Mouse (Mus musculus) urinary bladder, adult 2 months (tissue): ENCODE data around the gene Trim14. TPM values are rescaled to one million over a fixed set of nuclear protein-coding genes. Genes with fewer than 3 reads are reported as not detected.

Source experiments
- DNase-seq: peaks from one replicate; pipeline ENCODE4 v3.0.0; 2022; ENCODE audit warnings: low spot score
- polyA plus RNA-seq: library from polyadenylated mRNA; depleted of rRNA; stranded (reverse); fragments of >200 nt; gene quantifications from 2 replicates; pipeline ENCODE4 v1.2.3, GENCODE M21; 2012

The Trim14 gene
- polyA plus RNA-seq, 1 experiment, result 5.7 TPM

DNA sequence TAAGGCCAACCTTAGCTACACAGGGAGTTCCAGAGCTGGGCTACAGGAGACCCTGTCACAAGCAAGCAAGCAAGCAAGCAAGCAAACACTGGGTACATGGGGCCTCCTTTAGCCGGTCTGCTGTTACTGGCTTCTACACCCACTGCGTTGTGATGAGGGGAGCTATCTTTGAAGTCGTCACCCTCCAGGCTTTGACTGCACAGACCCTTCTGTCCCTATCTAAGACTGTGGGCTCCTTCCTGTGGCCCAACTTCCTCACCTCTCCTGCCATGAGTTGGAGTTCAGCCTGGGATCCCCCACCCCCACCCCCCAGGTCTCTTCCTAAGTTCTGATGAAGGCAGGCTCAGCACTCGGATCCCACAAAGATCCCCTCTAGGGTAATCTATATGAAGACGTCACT lies 26.1 kb upstream of the Trim14 start:
- DNase-seq, result peak; percentile 6

DNA sequence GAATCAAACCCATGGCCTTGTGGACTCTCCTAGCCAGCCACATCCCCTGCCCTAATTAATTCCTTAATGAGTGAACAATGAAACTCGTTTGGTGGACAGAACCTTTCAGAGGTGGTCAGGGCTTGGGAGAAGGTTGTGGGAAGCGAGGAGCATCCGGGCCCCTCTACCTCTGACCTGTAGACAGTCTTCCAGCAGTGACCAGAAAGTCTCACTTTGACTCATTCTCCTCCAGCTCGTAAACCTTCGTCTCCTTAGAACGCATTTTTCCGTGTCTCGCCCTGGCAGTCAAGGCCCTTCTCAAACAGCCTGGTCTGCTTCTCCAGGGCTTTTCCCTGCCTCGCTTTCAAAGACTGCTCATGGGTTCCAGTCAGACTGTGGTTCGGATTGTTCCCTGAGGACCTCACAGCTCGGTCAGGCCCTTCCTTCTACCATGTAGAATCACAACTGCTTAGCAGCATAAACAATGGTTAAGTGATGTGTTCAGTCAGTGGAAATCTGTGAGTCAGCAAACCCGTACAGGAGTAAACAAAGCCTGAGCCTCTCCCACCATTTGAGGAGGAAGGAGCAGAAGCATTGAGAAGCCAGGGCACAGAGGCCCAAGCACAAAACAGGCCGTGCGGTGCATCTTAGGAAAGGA lies 24.2 kb upstream of the Trim14 start:
- DNase-seq, result peak; percentile 22

DNA sequence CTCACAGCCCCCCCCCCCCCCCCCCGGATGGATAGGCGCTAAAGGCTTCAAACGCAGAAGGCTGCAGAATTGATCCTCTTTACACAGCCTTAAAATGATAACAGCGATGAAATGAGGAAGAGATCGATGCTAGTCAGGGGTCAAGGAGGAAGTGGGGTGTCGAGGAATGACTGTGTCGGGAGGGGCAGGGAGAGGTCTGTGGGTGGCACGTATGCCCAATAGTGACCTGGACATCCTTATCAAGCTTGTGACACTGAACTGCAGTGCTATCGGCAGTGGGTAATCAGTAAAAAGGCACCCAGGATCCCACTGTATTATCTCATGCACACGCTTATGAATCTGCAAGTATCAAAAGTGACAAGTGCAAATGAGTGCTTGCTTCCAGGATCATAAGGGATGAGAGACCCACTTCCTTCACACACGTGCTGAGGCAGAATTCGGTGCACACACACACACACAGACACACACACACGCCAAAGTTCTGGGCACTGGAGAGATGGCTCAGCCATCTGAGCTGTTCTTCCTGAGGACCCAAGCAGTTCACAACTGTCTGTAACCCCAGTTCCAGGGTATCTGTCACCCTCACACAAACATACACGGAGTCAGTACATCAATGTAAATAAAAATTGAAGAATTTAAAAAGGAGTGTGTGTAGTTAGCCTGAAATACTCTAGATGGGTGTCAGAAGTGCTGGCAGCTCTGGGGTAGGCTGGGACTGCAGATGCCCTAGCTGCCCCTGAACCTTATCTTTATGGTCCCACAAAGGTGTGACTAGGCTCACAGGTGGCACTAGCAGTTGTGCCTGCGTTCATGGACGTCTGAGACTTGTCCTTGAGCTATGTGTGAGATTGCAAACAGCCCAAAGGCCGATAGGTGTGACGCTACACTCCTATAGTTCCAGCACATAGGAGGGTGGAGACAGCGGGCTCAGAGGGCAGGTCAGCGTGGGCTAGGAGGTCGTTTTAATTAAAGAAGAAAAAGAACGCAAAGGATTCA lies 23.0 kb upstream of the Trim14 start:
- DNase-seq, result peak; percentile 10

DNA sequence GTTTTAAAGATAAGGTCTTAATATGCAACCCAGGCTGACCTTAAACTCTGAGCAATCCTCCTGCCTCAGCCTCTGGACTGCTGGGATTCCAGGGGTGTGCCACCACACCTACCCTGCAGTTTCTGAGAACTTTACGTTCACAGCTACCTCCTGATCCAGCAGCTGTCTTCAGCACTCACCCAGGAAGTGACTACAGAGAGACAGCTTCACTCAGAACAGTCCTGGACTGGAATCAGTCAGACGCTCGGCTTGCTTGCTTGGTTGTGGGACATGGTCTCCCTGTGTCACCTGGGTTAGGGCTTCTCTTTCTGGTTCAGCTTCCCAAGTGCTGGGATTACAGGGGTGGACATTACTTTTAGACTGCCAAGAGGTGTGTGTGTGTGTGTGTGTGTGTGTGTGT lies 21.0 kb upstream of the Trim14 start:
- DNase-seq, result no peak

DNA sequence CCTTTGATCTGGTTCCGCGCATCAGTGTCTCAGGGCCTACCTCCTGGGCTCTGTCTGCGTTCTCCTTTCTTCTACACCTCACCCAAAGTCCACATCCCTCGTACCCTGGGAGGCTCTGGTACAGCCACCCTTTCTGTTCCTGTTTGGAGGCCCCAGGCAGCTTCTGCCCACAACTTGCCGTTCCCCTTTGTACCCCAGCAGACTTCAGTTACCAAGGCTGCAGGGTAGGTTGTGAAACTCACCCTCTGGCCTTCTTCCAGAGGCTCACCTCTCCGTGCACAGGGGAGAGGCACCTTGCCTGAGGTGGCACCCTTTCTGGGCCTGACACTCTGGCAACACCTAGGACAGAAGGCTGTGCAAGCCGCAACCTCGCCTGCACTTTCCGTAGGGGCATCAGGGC lies 19.8 kb upstream of the Trim14 start:
- DNase-seq, result no peak

DNA sequence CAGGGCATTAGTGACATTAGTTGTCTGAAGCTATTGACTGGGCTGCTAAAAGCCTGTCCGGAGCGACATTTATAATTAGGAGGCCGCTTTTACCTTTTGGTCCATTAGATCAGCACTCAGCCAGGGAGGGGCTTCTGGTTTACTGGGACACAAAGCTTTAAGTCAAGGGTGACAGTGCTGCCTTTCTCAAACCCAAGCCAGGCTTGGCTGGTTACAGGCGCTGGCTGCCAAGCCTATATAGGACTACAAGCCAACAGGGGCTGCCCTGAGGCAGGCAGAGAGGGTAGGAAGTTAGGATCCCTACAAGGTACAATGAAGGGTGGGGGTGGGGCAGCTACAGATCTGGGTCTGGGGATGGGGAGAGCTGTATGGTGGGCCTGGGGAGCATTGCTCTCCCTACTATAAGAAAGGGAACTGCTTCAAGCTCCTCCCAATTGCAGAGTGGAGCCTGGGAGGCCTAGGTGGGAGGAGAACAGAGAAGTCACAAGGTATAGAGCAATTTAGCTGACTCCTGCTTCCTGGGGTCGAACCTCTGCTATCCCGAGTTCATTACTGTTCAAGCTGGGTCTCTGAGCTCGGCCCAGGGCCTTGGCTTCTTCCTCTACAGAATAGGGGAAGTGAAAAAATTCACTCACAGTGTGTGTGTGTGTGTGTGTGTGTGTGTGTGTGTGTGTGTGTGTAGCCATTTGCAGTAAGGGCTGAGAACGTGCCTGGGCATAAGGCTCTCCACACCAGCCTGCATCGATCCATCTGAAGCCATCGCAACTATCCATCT lies 18.5 kb upstream of the Trim14 start:
- no peak for DNase-seq

DNA sequence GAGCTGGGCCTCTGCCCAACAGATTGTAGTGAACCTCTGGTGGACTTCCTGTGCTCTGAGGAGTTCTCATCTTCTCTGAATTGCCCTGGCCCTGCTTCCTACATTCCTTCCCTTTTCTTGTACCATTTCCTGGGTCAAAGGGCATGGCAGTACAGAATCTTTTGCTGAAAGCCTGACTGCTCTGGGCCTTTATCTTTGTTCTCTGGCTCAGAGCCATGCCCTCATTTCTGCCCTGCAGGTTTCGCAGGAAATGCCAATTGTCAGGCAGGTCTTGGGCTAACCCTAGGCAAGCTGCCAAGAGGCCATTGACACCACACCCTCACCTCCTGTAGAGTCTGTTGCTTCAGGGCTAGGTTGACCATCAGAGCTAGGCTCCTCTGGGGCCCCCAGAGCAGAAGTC lies 17.9 kb upstream of the Trim14 start:
- no peak for DNase-seq

DNA sequence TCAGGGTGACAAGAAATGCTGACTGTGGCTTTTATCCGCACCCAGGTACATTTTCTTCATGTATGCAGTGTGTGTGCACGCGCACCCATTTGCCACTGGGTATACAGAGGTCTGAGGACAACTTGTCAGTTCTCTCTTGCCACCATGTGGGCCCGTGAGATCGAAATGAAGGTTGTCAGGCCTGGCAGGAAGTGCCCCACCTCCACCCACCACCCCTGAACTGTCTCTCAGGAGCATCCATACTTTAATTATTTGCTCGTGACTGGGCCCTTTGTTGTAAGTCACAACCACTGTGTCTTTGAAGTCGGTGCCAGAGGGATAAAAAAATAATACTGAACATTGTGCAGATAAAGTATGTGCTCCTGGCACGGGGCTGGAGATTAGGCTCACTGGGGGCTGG lies 14.5 kb upstream of the Trim14 start:
- DNase-seq, result no peak

DNA sequence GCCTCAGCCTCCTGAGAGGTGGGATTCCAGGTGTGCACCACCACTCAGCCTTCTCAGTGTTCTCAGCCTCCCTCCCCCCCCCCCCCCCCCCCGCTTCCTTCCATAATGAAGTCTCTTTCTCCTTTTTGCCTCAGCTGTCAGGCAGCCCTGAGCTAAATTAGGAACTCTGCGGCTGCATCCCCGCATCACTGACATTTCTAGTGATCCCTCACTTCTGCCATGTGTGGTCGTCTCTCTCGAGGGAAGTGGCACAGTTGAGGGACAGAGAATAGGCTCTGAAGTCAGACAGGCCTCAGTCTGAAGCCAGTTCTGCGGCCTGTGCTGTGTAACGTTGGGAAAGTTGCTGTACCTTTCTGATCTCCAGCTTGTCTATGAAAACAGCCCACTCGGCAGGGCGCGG lies 14.0 kb upstream of the Trim14 start:
- no peak for DNase-seq

DNA sequence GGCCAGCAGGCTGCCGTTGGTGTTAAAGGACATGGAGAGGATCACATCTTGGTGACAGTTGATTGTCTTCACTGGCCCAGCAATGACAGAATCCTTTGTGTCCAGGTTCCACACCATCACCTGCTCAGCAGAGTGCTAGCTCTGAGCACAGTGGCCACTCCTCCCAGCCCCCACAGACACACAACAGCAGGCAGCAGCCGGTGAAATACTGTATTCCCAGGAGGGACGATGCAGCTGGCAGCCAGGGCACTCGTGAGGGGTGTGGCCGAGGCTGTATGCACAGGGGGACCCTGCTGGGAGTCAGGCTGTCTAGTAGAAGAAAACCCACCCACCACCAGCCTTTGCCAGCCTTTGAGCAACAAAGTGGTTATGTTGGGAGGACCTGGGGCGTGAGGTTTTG lies 10.8 kb upstream of the Trim14 start:
- DNase-seq, result no peak

DNA sequence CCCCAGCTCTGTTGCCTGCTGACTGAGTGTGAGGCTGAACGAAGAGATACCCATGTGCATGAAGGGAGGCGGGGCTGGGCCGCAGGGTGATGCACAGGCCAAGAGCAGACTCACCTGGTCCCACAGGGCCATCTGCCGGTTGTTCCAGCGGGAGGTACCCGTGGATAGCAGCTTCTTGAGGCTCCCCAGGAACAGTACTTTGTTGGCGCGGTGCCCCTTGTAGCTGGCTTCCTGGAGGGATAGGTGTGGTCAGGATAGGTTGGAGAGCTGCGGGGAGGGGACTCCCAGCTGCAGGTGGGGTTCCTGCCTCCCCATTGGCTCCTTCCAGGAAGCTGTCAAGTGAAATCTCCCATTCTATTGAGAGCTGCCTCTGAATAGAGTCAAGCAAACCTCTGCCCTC lies 9.6 kb upstream of the Trim14 start:
- no peak for DNase-seq

DNA sequence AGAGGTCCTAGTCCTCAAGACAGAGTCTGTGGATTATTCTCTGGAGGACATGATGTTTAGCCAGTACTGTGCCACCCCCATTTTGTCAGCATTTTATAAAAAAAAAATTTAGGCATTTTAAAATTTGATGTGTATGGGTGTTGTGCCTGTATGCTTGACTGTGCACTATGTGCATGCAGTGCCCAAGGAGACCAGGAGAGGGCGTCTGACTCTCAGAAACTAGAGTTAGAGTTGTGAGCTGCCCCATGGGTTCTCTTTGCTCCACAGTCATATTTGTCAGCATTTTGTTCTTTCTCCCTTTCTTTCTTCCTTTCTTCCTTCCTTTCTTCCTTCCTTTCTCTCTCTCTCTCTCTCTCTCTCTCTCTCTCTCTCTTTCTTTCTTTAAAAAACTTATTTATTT lies 8.4 kb upstream of the Trim14 start:
- no peak for DNase-seq

DNA sequence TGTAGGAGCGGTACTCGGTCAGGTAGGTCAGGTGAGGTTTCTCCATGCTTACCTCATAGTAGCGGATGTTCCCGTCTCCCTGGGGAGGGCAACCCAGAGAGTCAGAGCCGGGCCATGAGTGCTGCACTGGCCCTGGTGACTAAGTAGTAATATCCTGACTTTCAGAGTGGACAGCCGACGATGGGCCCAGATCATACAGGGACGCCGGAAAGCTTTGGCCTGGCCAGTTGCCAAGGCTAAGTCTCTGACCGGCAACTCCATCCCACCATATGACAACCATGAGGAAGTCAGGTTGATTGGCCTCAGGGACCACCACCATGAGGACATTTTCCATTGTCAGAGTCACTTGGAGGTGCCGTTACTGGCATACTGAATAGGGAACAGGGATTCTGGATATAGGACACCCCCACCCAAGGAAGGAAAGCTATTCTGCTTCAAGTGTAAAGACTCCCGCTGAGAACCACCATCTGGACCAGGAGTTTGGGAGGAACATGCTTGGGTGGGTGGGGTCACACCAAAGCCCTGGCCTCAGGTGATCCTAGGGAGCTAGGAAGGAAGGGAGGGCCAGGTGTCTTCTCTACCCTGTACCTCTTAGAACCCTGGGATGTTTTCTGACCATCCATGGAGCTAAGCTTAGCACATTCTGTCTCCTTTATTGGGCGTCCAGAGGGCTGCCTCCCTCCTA lies 7.6 kb upstream of the Trim14 start:
- no peak for DNase-seq

DNA sequence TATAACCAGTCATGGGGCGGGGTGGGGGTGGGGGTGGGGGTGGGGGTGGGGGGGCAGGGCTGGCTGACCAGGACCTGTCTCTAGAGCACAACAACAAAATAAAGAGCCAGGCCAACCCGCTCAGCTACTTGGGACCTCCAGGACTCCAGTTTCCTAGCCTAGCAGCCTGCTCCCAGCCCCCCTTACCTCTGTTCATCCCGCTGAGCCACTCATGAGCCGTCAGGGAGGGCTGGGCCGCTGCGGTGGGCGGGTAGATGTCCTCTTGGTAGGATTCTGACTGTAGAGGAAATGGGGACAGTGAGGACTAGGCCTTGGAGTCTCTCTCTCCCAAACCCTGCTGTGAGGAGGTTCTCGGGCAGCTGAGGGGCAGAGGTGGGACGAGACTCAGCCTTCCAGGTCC lies 5.8 kb upstream of the Trim14 start:
- DNase-seq, result no peak

DNA sequence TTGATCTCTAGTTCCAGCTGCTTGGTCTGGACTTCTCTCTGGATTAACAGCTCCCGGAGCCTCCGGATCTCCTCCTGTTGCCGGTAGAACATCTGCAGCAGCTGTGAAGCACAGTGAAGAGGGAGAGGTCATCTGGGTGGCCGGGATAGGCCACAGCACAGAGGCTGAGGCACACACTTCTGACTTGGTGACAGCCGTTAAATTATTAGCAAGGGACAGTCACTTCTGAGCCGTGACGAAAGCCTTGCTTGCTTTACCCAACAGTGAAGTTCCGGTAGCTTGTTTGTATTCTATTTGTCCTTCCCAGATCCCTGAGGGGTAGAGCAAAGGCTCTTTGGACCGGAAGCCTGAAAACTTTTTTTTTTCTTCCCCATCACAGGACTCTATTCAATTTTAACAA lies 3.2 kb upstream of the Trim14 start:
- DNase-seq, result no peak

DNA sequence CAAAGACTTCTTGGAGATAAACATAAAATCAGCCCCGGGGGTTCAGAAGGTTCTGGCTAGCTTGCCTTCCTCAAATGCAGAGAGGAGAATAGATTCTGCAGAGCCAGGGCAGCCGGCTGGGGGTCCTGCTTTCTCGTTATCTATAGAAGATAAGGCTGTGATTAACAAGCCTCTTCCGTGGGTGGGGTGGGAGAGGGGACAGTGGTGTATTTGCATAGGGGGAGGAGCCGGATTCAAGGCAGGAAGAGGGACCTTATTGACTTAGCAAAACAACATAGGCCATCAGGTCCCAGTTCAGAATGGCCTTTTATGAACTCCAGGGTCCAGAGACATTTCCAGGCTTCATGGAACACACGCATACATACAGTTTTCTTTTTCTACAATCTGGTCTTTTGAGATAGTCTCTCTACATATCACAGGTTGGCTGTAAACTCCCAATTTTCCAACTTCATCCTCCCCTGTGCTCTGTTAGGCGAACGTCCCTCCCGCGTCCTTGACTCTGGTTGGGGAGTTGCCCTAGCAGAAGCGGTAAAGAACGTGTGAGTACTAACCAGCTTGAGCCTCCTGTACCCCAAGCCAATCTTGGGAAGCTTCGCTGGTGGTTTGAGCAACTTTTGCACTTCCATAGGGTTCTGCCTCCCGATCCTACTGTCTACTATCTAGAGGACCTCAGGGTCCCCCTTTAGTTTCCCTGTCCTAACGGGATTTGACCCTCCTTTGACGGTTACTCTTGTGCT lies 679 bp downstream of the Trim14 start:
- DNase-seq, result no peak

DNA sequence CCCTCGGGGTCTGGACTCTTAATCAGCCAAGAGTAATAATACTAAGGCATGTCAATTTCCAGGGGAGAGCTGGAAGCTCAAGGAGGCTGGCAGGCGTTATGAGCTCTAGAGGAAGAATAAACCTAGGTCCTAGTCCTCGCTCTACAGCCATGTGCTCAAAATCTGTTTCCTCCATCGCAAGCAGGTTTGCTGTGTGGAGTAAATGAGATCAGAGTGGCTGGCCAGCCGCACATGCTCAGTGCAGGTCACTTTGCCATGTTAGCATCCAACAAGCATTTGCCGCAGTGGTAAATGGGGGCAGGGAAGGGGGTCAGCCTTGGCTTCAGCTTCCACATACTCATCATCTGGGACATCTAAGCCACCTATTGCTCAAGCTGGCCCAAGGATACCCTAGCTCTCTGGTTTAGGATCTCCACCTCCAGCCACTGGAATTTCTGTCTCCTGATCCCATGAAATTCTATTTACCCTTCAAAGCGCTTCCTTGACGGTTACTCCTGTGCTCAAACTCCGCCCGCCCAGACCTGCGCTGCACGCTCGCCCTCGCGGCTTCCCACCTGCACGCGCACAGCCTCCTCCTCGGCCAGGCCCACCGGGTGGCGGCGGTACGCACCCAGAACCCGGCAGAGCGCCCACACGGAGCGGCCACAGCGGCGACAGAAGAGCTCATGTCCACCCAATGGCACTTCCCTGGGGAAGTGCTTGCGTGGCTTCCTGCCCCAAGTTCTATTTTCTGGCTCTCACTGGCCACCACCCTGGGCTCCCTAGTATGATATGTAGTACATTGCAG lies 1.8 kb downstream of the Trim14 start:
- no peak for DNase-seq

DNA sequence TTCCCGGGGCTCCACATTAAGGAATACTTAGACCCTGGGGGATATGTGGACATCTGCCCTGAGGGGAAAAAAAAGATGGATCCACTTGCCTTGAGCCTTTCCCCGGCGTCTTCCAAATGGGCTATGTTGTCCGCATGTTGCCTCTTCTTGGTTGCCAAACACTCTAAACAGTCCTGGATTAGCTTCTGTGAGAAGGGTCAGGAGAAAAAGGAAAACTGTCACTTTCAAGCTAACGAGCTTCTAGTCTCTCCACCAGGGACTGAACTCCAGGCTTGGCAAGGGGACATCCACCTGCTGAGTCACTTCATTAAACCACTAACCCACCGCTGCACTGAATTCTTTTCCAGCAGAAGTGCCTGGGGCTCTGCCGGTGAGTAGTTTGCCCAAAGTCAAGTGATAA lies 3.0 kb downstream of the Trim14 start:
- DNase-seq, result no peak

DNA sequence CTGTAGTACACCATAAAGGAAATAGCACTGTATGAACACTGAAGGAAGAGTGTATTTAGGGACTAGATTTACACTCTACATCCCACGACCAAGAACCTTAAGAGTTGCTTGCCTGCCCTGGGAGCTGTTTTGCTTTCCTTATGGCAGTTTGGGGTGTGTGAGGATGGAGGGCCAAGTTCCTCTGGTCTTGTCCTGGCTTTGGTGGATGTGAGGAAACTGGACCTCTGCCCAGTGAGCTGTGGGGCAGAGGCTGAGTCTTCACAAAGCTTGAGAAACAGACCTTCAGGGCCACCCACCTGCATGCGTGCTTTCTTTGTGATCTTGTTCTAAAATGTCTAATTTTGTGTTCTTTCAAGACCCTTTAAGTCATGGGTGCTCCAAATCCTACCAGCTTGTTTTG lies 3.4 kb downstream of the Trim14 start:
- DNase-seq, result no peak

DNA sequence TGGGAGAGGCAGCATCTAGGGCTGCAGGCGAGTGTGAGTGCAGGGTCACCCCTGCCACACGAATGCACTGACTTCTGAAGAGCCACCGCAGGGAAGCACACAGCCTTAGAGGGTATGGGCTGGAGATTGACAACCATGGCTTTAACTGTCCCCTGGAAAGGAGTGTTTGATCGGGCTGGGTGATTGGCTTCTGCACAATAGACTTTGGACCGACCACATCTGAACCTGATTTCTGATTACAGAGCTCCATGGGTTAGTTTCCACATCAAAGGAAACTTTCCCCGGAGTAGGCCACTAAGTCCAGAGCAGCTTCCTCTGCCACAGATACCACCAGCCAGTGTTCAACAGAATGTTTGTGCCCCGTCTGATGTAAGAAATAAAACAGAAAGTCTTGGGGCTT lies 6.2 kb downstream of the Trim14 start:
- no peak for DNase-seq

DNA sequence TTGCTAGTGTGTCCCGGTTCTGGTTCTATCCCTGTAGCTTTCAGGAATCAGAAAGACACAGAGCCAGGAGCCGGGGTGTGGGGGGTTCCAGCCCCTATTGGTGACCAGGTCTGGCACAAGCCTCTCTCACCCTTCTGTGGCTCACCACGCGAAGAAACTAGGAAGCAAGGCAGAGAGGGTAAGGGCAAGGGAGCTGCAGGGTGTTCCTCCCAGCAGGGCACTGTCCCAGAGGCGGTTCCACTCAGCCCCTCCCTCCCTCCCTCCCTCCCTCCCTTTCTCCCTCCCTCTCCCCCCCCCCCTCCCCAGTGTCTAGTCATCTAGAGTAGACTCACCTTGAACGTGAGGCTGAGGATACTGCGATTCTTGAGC lies 8.4 kb downstream of the Trim14 start:
- DNase-seq, result no peak
